Mouse (Mus musculus) lung, adult 2 months (tissue): ENCODE results near the gene Ttll5.

Experiments used
- CTCF ChIP-seq: fragments of 200-500 bp; IDR thresholded peaks from 2 replicates; pipeline ENCODE4 v1.5.1; 2011; ENCODE audit warnings: mild to moderate bottlenecking, low read length, control low read depth; ENCODE audit not compliant: insufficient read depth
- POLR2A ChIP-seq: fragments of 200-500 bp; IDR thresholded peaks from 2 replicates; pipeline ENCODE4 v1.6.1; 2011; ENCODE audit warnings: low read depth, mild to moderate bottlenecking, control low read depth, low read length, borderline replicate concordance; ENCODE audit errors: extremely low read depth

DNA sequence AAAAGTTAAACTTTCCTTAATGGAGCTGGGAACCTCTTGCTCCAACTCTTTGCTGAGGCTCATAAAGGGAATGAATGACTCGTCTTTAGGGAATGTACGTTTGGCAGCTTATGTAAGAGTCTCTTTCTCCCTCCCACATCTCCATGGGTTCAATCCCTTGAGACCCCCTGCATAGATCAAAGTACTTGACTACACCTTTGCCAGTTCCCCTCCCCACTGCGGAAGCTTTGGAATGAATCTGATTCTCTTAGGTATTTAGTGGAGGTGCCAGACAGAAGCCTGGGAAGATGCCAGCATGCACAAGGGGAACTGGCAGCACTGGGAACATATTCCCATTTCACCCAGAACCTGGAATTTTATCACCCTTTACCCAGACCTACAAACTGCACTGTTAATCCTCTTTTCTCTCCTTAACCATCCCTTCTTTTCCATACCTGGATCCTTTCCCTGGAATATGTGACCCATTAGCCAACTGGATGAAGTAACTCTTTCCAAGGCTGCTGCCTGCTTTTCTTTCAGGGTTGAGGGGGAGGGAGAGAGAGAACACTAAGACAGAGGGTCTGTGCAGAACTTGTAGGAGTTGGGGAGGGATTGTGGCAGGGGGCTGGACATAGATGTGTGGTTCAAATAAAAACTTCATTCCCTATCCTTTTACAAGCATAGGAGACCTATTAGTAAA is 35.2 kb downstream of the Ttll5 start:
- TF ChIP-seq POLR2A (no peak), CTCF (no peak)
